Mouse (Mus musculus) layer of hippocampus, adult 9-10 months (tissue): Measurements from ENCODE around the gene Gal3st2.
"Not testable (repeated sequence)": the region's sequence is repeated elsewhere in the genome, so short reads cannot be mapped to it uniquely, and the experiment has no call there.

Source experiments
- DNase-seq: peaks from one replicate; pipeline ENCODE4 v3.0.0; 2022; ENCODE audit warnings: low spot score

Gene Gal3st2

GRCm38 (mm10) chr1:93871594-93872105 lies 10.5 kb downstream of the Gal3st2 start:
- DNase-seq = not testable (repeated sequence)

DNA sequence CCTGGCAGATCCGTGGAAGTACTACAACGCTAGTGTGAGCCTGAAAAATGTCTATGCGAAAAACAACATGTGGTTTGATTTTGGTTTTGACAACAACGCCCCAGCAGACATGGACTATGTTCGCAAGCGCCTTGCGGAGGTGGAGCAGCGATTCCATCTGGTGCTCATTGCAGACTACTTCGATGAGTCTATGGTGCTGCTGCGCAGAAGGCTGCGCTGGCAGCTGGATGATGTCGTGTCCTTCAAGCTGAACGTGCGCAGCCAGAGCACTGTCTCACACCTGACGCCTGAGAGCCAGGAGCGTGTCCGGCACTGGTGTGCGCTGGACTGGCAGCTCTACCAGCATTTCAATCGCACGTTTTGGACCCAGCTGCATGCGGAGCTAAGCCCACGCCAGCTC lies 13.3 kb downstream of the Gal3st2 start:
- DNase-seq = not testable (repeated sequence)

DNA sequence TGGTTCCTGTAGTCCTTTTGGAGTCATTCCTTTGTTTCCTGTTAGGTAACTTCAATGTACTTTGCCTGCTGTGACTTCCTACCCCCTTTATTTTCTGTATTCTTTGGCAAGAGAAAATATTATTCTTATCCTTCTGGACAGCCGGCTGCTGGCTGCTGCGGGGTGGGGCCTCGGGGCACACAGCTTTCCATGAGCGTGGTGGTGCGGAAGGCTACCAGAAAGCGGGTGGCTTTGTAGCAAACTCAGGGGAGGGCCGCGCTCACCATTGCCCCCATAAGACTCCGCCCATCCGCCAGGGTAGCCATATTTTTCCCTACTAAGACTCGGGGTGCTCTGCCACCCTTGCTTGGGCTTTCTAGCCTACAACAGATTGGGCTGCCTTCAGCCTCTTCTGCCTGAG lies 20.7 kb downstream of the Gal3st2 start:
- DNase-seq = not testable (repeated sequence)

- not testable (repeated sequence) for DNase-seq
These were observed 29.8 kb downstream of the Gal3st2 start for GRCm38 (mm10) chr1:93890936-93891335.

GRCm38 (mm10) chr1:93897395-93897794 lies 36.3 kb downstream of the Gal3st2 start:
- not testable (repeated sequence) for DNase-seq

GRCm38 (mm10) chr1:93901291-93901690 lies 40.2 kb downstream of the Gal3st2 start:
- DNase-seq = not testable (repeated sequence)

- not testable (repeated sequence) for DNase-seq
These were observed 45.6 kb downstream of the Gal3st2 start for GRCm38 (mm10) chr1:93906690-93907089.

DNA sequence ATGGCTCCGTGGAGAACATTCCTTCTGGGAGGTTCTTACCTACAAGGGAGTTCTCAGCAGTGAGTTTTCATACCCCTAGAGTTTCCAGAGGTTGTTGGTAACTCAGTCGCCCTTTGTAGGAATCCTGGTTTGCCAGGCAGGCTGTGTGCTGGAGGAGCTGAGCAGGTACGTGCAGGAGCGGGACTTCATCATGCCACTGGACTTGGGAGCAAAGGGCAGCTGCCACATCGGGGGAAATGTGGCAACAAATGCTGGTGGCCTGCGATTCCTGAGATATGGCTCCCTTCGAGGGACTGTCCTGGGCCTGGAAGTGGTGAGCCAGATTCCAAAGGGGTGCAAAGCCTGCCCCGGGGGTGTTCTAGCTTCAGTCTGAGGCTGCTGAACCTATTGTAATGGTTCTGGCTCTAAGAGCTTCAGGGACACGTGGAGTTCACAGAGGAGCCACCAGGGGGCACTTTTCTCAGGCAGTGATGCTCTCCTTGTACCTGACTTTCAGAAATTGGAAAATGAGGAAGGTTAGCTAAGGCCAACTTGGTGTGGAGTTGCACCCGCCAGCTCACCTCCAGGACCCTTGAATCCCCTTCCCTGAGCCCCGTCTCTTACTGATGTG lies 48.0 kb downstream of the Gal3st2 start:
- DNase-seq = not testable (repeated sequence)

DNA sequence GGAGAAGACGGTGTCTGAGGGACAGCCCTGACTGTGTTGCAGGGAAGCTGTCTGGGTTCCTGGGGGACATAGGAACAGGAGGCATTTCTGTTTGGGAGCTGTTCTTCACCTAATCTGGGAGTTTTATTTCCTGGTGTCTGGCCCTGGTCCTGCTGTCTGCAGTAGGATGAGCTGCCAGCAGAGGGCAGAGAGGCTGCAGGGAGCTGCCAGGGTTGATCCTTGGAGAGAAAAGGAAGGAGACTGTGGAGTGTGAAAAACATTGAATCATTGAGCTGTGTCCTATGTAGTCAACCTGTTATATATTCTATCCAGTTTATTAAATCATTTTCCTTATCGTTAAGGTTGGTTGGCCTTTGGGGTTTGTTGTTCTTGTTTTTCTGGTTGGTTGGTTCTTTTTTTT lies 50.8 kb downstream of the Gal3st2 start:
- not testable (repeated sequence) for DNase-seq

- not testable (repeated sequence) for DNase-seq
These were observed 56.1 kb downstream of the Gal3st2 start for GRCm38 (mm10) chr1:93917160-93917559.

- DNase-seq = not testable (repeated sequence)
These were observed 56.9 kb downstream of the Gal3st2 start, which contains the start of gene Gal3st2b for GRCm38 (mm10) chr1:93918011-93918410. TSS of gene Gal3st2b (plus strand) at chr1:93918311.

DNA sequence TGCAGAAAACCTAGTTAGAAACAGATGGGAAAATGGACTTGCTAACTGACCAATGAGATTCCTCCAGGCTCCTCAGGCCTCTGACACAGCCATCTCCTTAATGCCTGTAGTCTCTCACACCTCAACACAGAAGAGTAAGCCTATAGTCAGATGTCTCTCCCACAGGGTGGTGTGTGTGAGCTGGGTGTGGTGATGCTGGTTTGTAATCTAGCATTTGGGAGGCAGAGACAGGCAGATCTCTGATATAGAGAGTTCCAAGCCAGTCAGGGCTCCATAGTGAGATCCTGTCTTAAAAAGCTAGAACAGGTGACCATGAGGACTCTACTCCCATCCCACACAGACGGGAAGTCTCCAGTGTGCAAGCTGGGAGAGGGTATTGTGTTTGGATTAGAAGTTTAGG lies 57.7 kb downstream of the Gal3st2 start:
- DNase-seq = not testable (repeated sequence)

GRCm38 (mm10) chr1:93919321-93919720 lies 58.2 kb downstream of the Gal3st2 start:
- not testable (repeated sequence) for DNase-seq

DNA sequence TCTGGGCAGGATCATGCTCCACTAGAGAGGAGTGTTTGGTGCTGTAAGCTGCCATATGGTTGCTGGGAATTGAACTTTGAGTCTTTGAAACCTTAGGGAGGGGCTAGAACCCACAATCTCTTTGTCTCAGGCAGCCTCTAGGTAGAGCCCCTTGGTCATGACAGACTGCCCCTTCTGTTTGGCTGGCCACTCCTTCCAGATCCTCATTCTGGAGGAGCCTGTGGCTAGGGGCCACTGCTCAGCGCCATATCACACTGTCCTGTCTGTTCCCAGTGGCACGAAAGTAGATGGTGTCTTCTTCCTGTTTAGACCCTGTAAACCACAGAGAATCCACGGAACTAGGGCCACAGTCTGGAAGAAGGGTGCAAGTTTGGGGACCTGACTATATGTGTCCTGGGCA lies 61.5 kb downstream of the Gal3st2 start:
- not testable (repeated sequence) for DNase-seq

DNA sequence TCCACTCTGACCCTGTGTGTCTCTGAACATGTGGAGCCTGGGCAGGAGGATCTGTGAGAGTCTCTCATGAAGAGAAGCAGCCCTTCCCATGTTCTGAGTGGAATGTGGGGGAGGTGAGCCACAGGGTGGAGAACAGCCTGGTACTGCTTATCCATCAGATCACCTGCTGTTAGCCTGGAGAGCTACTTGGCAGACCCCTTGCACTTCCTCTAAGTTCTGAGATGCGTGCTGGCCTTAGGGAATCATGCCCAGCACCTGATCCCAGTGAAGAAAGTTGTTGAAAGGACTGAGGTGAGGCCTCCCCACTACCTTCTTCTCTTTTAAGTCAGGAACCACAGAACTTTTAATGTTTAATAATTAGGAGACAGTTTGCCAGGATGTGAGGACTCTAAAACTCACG lies 62.0 kb downstream of the Gal3st2 start:
- DNase-seq = not testable (repeated sequence)
